Mouse (Mus musculus) limb, embryonic 11.5 days (tissue): ENCODE results near the gene Ubald2. TPM values are rescaled to one million over a fixed set of nuclear protein-coding genes. Genes with fewer than 3 reads are reported as not detected.
"Not testable (repeated sequence)": the region's sequence is repeated elsewhere in the genome, so short reads cannot be mapped to it uniquely, and the experiment has no call there.

ENCODE experiments used
- ATAC-seq: fragments of 200-750 bp; cut with Nextera tagmentation; 2 replicates; pipeline ENCODE4 v1.8.0; 2017; ENCODE audit warnings: low read depth; ENCODE audit not compliant: insufficient number of reproducible peaks, low FRiP score, low TSS enrichment
- DNase-seq: peaks from one replicate; pipeline ENCODE4 v3.0.0-alpha.2; 2015; ENCODE audit warnings: low spot score
- H3K27ac ChIP-seq: fragments of 300-500 bp; sonication (generic); replicated peaks from 2 replicates; pipeline ENCODE4 v1.5.1; 2014; ENCODE audit warnings: low read depth, mild to moderate bottlenecking, low read length
- H3K27me3 ChIP-seq: fragments of 300-500 bp; sonication (generic); 2 replicates; pipeline ENCODE4 v1.6.1; 2014; ENCODE audit warnings: mild to moderate bottlenecking, low read length, mixed read lengths; ENCODE audit not compliant: control insufficient read depth, insufficient read depth
- H3K36me3 ChIP-seq: fragments of 300-500 bp; sonication (generic); 2 replicates; pipeline ENCODE4 v1.6.1; 2014; ENCODE audit warnings: mild to moderate bottlenecking, low read length, moderate library complexity, mixed read lengths; ENCODE audit not compliant: control insufficient read depth, insufficient read depth
- H3K4me1 ChIP-seq: fragments of 300-500 bp; sonication (generic); 2 replicates; pipeline ENCODE4 v1.6.1; 2014; ENCODE audit warnings: low read length, mixed read lengths; ENCODE audit not compliant: control insufficient read depth, insufficient read depth
- H3K4me2 ChIP-seq: fragments of 300-500 bp; sonication (generic); 2 replicates; pipeline ENCODE4 v1.6.1; 2014; ENCODE audit warnings: low read depth, mild to moderate bottlenecking, moderate library complexity; ENCODE audit not compliant: severe bottlenecking
- H3K4me3 ChIP-seq: fragments of 300-500 bp; sonication (generic); 2 replicates; pipeline ENCODE4 v1.5.1; 2014; ENCODE audit warnings: low read depth, low read length
- H3K9ac ChIP-seq: fragments of 300-500 bp; sonication (generic); 2 replicates; pipeline ENCODE4 v1.6.1; 2014; ENCODE audit warnings: mild to moderate bottlenecking, low read length
- H3K9me3 ChIP-seq: fragments of 300-500 bp; sonication (generic); 2 replicates; pipeline ENCODE4 v1.6.1; 2016; ENCODE audit warnings: low read length; ENCODE audit not compliant: control insufficient read depth
- WGBS: fragments of 180-500 bp; shearing (Covaris S2); extraction: QIAGEN DNeasy Blood & Tissue Kit; methylation state at CpG from one replicate; pipeline ENCODE4 v1.1.7; 2014; 5-methylcytosine and 5-hydroxymethylcytosine counted together
- polyA plus RNA-seq: library from polyadenylated mRNA; unstranded; fragments of >200 nt; fragmentation: Nextera tagmentation; extraction: Ambion mirVana; gene quantifications from 2 replicates; pipeline ENCODE4 v1.2.1, GENCODE M21; 2014

The Ubald2 gene
- polyA plus RNA-seq, 1 experiment from 2014 or later = 85.4 TPM

GRCm38 (mm10) chr11:116418841-116419462 lies 14.9 kb upstream of the Ubald2 start:
- H3K9ac ChIP-seq = 0 out of 2 replicates have a peak overlapping the region, but pooled peaks have one; percentile 0
- DNase-seq = no peak
- 78% methylated on average over 6 of the region's 6 CpGs for WGBS
- H3K9me3 ChIP-seq = no peaks in the 10 kb centered on the region
- peaks cover 7% of the 10 kb centered on the region for H3K4me1 ChIP-seq
- no peak overlapping the region for H3K4me2 ChIP-seq
- no peaks in the 10 kb centered on the region for H3K36me3 ChIP-seq
- H3K27ac ChIP-seq = peak overlapping the region; percentile 76
- H3K27me3 ChIP-seq = no peaks in the 10 kb centered on the region
- no peak for ATAC-seq
- H3K4me3 ChIP-seq = no peak overlapping the region

GRCm38 (mm10) chr11:116421102-116421501 lies 12.8 kb upstream of the Ubald2 start:
- Histone ChIP-seq H3K27ac (no peak overlapping the region), H3K4me1 (peaks cover 6% of the 10 kb centered on the region), H3K9me3 (no peaks in the 10 kb centered on the region), H3K4me2 (no peak overlapping the region), H3K9ac (no peak overlapping the region), H3K4me3 (no peak overlapping the region), H3K36me3 (no peaks in the 10 kb centered on the region), H3K27me3 (no peaks in the 10 kb centered on the region)
- ATAC-seq (no peak), DNase-seq (no peak)
- 71% methylated on average over 6 of the region's 6 CpGs for WGBS

GRCm38 (mm10) chr11:116422562-116422961 lies 11.3 kb upstream of the Ubald2 start:
- Histone ChIP-seq H3K4me1 (peaks cover 3% of the 10 kb centered on the region; the same call in 1 of the 2 replicates), H3K27me3 (no peaks in the 10 kb centered on the region), H3K9me3 (no peaks in the 10 kb centered on the region), H3K9ac (no peak overlapping the region), H3K4me3 (no peak overlapping the region), H3K4me2 (no peak overlapping the region), H3K36me3 (no peaks in the 10 kb centered on the region), H3K27ac (no peak overlapping the region)
- 87% methylated on average over 2 of the region's 2 CpGs for WGBS
- ATAC-seq = no peak
- no peak for DNase-seq

DNA sequence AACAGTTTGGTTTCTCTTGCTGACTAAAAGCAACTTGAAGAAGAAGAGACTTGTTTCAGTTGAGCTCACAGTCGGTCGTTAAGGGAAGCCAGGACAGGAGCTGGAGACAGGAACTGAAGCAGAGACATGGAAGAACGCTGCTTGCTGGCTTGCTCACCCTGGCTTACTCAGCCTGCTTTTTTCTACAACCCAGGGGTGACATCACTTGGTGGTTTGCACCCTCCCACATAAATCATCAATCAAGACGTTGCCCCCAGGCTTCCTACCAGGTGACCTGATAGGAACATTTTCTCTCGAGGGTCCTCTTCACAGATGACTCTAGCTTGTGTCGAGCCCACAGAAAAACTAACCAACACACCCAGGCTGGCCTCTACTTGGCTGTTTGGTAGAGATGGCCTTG lies 10.7 kb upstream of the Ubald2 start:
- Histone ChIP-seq H3K4me3 (no peak overlapping the region), H3K36me3 (no peaks in the 10 kb centered on the region), H3K27me3 (no peaks in the 10 kb centered on the region), H3K4me1 (peaks cover under 1% of the 10 kb centered on the region; the same call in 1 of the 2 replicates), H3K9me3 (no peaks in the 10 kb centered on the region), H3K9ac (no peak overlapping the region), H3K4me2 (no peak overlapping the region), H3K27ac (no peak overlapping the region)
- ATAC-seq = no peak
- DNase-seq = no peak
- 85% methylated on average over 6 of the region's 6 CpGs for WGBS

DNA sequence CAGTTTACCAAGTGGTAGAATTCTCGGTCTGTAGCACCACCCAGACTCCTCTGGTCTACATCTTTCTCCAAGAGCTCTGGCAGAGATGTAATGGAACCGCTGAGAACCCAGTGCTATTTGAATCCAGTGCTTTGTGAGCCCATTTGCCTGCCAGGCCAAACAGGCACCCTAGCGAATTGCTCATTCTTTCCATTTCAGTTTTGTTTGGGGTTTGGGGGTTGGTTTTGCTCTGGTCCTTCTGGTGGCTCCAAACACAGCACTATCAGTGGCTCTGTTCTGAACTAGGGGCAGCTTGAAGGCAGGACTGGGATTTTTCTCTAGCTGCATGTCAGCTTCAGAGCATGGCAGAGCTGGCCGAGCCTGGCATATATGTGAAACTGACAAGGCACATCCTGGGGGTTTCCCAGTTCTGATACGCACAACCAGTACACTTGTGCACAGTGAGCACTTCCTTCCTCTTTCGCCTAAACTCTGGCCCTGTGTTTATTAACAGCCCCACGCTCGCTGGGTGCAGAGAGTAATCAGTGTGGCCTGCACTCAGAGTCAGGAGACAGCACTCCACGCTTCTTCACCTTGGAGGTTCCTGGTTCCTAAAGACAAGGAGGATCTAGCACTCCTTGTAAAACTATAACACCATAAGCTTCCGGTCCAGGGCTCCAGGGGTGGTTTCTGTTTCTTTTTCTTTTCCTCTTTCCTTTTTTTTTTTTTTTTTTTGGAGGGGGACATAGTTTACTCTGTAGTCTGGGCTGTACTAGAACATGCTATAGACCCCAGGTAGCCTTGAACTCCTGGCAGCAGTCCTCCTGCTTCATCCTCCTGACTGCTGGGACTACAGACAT lies 9.9 kb upstream of the Ubald2 start:
- Histone ChIP-seq H3K36me3 (no peaks in the 10 kb centered on the region), H3K4me2 (no peak overlapping the region), H3K4me1 (no peaks in the 10 kb centered on the region), H3K9ac (no peak overlapping the region), H3K9me3 (no peaks in the 10 kb centered on the region), H3K27ac (no peak overlapping the region), H3K4me3 (no peak overlapping the region), H3K27me3 (no peaks in the 10 kb centered on the region)
- DNase-seq (no peak), ATAC-seq (no peak)
- 80% methylated on average over 10 of the region's 10 CpGs for WGBS

GRCm38 (mm10) chr11:116424621-116425407 lies 9.1 kb upstream of the Ubald2 start:
- DNase-seq (no peak), ATAC-seq (no peak)
- Histone ChIP-seq H3K27me3 (no peaks in the 10 kb centered on the region), H3K9ac (no peak overlapping the region), H3K9me3 (no peaks in the 10 kb centered on the region), H3K4me3 (no peak overlapping the region), H3K27ac (no peak overlapping the region), H3K4me1 (no peaks in the 10 kb centered on the region), H3K4me2 (no peak overlapping the region), H3K36me3 (no peaks in the 10 kb centered on the region)
- WGBS = 63% methylated on average over 8 of the region's 8 CpGs

GRCm38 (mm10) chr11:116426328-116426727 lies 7.6 kb upstream of the Ubald2 start:
- DNase-seq, ATAC-seq, H3K27me3 ChIP-seq, H3K9me3 ChIP-seq, H3K4me2 ChIP-seq, H3K4me3 ChIP-seq, H3K9ac ChIP-seq, H3K27ac ChIP-seq, H3K36me3 ChIP-seq, H3K4me1 ChIP-seq: not testable (repeated sequence)
- WGBS = 86% methylated on average over 11 of the region's 11 CpGs

DNA sequence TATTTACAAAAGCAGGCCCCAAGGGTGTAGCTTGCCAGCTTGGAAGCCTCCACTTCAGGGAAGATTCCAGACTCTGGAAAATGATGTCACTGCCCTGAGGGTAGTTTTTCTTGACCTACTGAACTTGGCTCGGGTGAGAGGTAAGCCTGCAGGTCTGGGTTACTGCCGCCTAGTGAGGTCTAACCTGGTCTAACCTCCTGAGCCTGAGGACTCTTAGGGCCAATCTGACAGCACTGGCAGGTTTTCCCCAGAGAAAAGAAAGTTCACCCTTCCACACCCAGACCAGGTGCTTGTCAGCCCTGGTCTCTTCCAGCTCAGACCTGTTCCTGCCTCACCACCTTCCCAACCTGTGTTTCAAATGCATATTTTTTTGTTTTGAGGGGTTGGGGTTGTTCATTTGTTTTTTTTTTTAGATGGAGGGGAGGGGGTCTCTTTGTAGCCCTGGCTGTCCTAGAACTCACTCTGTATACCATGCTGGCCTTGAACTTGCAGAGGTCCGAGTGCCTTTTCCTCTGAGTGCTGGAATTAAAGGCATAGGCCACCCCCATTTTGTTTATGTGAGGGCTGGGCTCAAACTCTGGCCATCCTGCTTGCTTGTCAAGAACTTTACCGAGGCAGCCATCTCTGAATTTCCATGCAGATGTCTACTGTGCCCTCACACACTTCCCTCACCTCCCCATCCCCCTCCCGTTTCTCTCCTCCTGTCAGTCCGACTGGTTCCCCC lies 6.9 kb upstream of the Ubald2 start:
- no peak for ATAC-seq
- H3K9me3 ChIP-seq = no peaks in the 10 kb centered on the region
- 71% methylated on average over 6 of the region's 6 CpGs for WGBS

More for the DNA sequence above, 6.9 kb upstream of the Ubald2 start:
- Histone ChIP-seq H3K36me3 (no peaks in the 10 kb centered on the region), H3K27ac (no peak overlapping the region), H3K4me2 (no peak overlapping the region), H3K27me3 (no peaks in the 10 kb centered on the region), H3K9ac (no peak overlapping the region), H3K4me3 (no peak overlapping the region), H3K4me1 (no peaks in the 10 kb centered on the region)
- DNase-seq = no peak
